Mouse (Mus musculus) bone marrow macrophage, adult 2 months (primary cell): Measurements from ENCODE around the gene Vpreb1.

Experiments used
- CTCF ChIP-seq: IDR thresholded peaks from 2 replicates; pipeline ENCODE4 v1.5.1; 2012; ENCODE audit warnings: low read depth, mild to moderate bottlenecking, low read length, moderate library complexity
- POLR2A ChIP-seq: IDR thresholded peaks from 2 replicates; pipeline ENCODE4 v1.6.1; 2012; ENCODE audit warnings: mild to moderate bottlenecking, low read depth, low read length, borderline replicate concordance

DNA sequence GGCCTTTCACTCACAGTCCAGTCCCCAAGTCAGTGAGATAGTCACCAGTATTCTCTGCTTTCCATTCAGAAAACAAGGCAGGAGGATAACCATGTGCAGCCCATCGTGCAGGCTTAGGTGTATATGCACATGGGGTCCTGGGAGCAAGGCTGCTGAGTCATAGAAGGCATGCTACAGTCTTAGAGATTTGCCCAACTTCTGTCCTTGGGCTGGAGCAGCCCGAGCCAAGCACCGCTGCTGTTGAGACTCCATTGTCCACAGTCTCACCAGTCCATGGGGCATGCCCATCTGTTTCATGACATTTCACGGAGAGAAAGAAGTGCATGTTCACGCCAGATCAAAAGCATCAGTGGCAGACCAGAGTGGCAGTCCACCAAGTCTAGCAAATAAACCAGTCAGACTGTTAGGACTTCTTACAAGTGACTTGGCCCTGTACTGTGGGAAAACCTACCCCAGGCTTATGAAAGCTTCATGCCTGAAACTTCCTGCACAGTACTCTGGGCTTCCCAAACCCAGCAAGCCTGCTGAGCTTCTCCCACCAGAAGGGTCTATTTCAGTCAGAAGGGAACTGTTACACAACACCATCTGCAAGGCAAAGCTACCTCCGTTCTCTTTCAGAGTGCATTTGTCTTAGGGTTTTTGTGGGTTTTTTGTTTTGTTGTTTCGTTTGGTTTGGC lies 47.9 kb upstream of the Vpreb1 start:
- TF ChIP-seq POLR2A (no peak), CTCF (no peak)
